Mouse (Mus musculus) MEL (cell line): ENCODE data around the gene Cga. TPM values are rescaled to one million over a fixed set of nuclear protein-coding genes. Genes with fewer than 3 reads are reported as not detected.

ENCODE experiments used
- DNase-seq: peaks from one replicate; pipeline ENCODE4 v3.0.0; 2011; ENCODE audit warnings: low read depth, low spot score
- H3K27ac ChIP-seq: 2 replicates; pipeline ENCODE4 v1.5.1; 2012; ENCODE audit warnings: low read depth, mild to moderate bottlenecking, control low read depth, low read length, moderate library complexity; ENCODE audit not compliant: control insufficient read depth
- H3K27me3 ChIP-seq, 2 experiments: fragments of 150-350 bp in 1 of 2; sonication (generic) in 1 of 2; 2 replicates each; pipeline ENCODE4 v1.6.1; 2012; ENCODE audit warnings: low read length in 2 of 2, mild to moderate bottlenecking in 2 of 2, improper control_type of control experiment in 1 of 2, moderate library complexity in 1 of 2; ENCODE audit not compliant: insufficient read depth in 2 of 2, control insufficient read depth in 1 of 2
- H3K36me3 ChIP-seq, 2 experiments: 2 replicates each; pipeline ENCODE4 v1.6.1; 2012 to 2014; ENCODE audit warnings: low read length in 2 of 2, improper control_type of control experiment in 1 of 2, inconsistent platforms in 1 of 2, mild to moderate bottlenecking in 1 of 2; ENCODE audit not compliant: insufficient read depth in 2 of 2, control insufficient read depth in 1 of 2
- H3K4me1 ChIP-seq, 2 experiments: fragments of 150-350 bp in 1 of 2; sonication (generic) in 1 of 2; 2 replicates each; pipeline ENCODE4 v1.6.1; 2012; ENCODE audit warnings: low read length in 2 of 2, improper control_type of control experiment in 1 of 2, mild to moderate bottlenecking in 1 of 2; ENCODE audit not compliant: insufficient read depth in 2 of 2, control insufficient read depth in 1 of 2
- H3K4me3 ChIP-seq, 2 experiments: fragments of 150-350 bp in 1 of 2; sonication (generic) in 1 of 2; 2 replicates each; pipeline ENCODE4 v1.5.1; 2012; ENCODE audit warnings: low read depth in 2 of 2, low read length in 2 of 2, mild to moderate bottlenecking in 2 of 2, moderate library complexity in 2 of 2, control low read depth in 1 of 2, improper control_type of control experiment in 1 of 2; ENCODE audit not compliant: control insufficient read depth in 1 of 2, insufficient read depth in 1 of 2
- H3K79me2 ChIP-seq: 2 replicates; pipeline ENCODE4 v1.6.1; 2012; ENCODE audit warnings: mild to moderate bottlenecking, low read length, moderate library complexity; ENCODE audit not compliant: control insufficient read depth, poor library complexity, insufficient read depth
- H3K9ac ChIP-seq: 2 replicates; pipeline ENCODE4 v1.6.1; 2012; ENCODE audit warnings: low read depth, mild to moderate bottlenecking, control low read depth, low read length, moderate library complexity; ENCODE audit not compliant: control insufficient read depth, poor library complexity, severe bottlenecking
- H3K9me3 ChIP-seq: fragments of 150-350 bp; sonication (generic); replicated peaks from 2 replicates; pipeline ENCODE4 v1.6.1; 2012; ENCODE audit warnings: mild to moderate bottlenecking, low read length, improper control_type of control experiment, moderate library complexity; ENCODE audit not compliant: insufficient read depth
- BHLHE40 ChIP-seq: IDR thresholded peaks from 2 replicates; pipeline ENCODE4 v1.6.1; 2012; ENCODE audit warnings: low read depth, mild to moderate bottlenecking, inconsistent platforms, low read length, improper control_type of control experiment, borderline replicate concordance
- CHD2 ChIP-seq: IDR thresholded peaks from 2 replicates; pipeline ENCODE4 v1.6.1; 2011; ENCODE audit warnings: low read length, improper control_type of control experiment
- E2F4 ChIP-seq: IDR thresholded peaks from 2 replicates; pipeline ENCODE4 v1.6.1; 2011; ENCODE audit warnings: low read depth, low read length, improper control_type of control experiment, borderline replicate concordance
- ELF1 ChIP-seq: IDR thresholded peaks from 2 replicates; pipeline ENCODE4 v1.6.1; 2014; ENCODE audit warnings: low read depth, mild to moderate bottlenecking, inconsistent platforms, low read length, improper control_type of control experiment, moderate library complexity
- EP300 ChIP-seq, 2 experiments: IDR thresholded peaks; 2 replicates each; pipeline ENCODE4 v1.6.1; 2011; ENCODE audit warnings: improper control_type of control experiment in 2 of 2, low read length in 2 of 2, low read depth in 1 of 2, mild to moderate bottlenecking in 1 of 2
- GATA1 ChIP-seq: IDR thresholded peaks from 2 replicates; pipeline ENCODE4 v1.6.1; 2011; ENCODE audit warnings: low read depth, low read length, improper control_type of control experiment
- HCFC1 ChIP-seq: IDR thresholded peaks from 2 replicates; pipeline ENCODE4 v1.6.1; 2012; ENCODE audit warnings: low read depth, mild to moderate bottlenecking, inconsistent platforms, low read length, improper control_type of control experiment, moderate library complexity
- KAT2A ChIP-seq: conservative IDR thresholded peaks from 2 replicates; pipeline ENCODE4 v1.6.1; 2012; ENCODE audit warnings: low read depth, low read length, improper control_type of control experiment, inconsistent platforms
- MAFK ChIP-seq: IDR thresholded peaks from 2 replicates; pipeline ENCODE4 v1.6.1; 2011; ENCODE audit warnings: low read depth, mild to moderate bottlenecking, low read length, improper control_type of control experiment, borderline replicate concordance
- MAX ChIP-seq: IDR thresholded peaks from 2 replicates; pipeline ENCODE4 v1.6.1; 2011; ENCODE audit warnings: low read length, improper control_type of control experiment
- MEF2A ChIP-seq: IDR thresholded peaks from 2 replicates; pipeline ENCODE4 v1.6.1; 2014; ENCODE audit warnings: low read depth, mild to moderate bottlenecking, inconsistent platforms, low read length, improper control_type of control experiment; ENCODE audit not compliant: poor library complexity, insufficient replicate concordance, severe bottlenecking; ENCODE audit errors: extremely low read depth
- MXI1 ChIP-seq: IDR thresholded peaks from 2 replicates; pipeline ENCODE4 v1.6.1; 2011; ENCODE audit warnings: mild to moderate bottlenecking, low read depth, low read length, improper control_type of control experiment
- MYB ChIP-seq: IDR thresholded peaks from 2 replicates; pipeline ENCODE4 v1.6.1; 2011; ENCODE audit warnings: mild to moderate bottlenecking, low read depth, low read length, improper control_type of control experiment
- MYC ChIP-seq: IDR thresholded peaks from 2 replicates; pipeline ENCODE4 v1.6.1; 2011; ENCODE audit warnings: low read depth, mild to moderate bottlenecking, low read length, improper control_type of control experiment, moderate library complexity
- NELFE ChIP-seq: IDR thresholded peaks from 2 replicates; pipeline ENCODE4 v1.6.1; 2011; ENCODE audit warnings: low read depth, low read length, improper control_type of control experiment
- NRF1 ChIP-seq: IDR thresholded peaks from 2 replicates; pipeline ENCODE4 v1.6.1; 2014; ENCODE audit warnings: low read depth, mild to moderate bottlenecking, inconsistent platforms, low read length, improper control_type of control experiment, moderate library complexity; ENCODE audit not compliant: poor library complexity, insufficient read depth, severe bottlenecking
- POLR2A ChIP-seq, 2 experiments: IDR thresholded peaks; 2 replicates each; pipeline ENCODE4 v1.6.1; 2011 to 2012; ENCODE audit warnings: low read length in 2 of 2, mild to moderate bottlenecking in 2 of 2, control low read depth in 1 of 2, improper control_type of control experiment in 1 of 2, low read depth in 1 of 2, moderate library complexity in 1 of 2; ENCODE audit not compliant: control insufficient read depth in 1 of 2, insufficient read depth in 1 of 2, poor library complexity in 1 of 2
- POLR2AphosphoS2 ChIP-seq: IDR thresholded peaks from 2 replicates; pipeline ENCODE4 v1.6.1; 2011; ENCODE audit warnings: low read length, improper control_type of control experiment
- RAD21 ChIP-seq: IDR thresholded peaks from 2 replicates; pipeline ENCODE4 v1.6.1; 2011; ENCODE audit warnings: mild to moderate bottlenecking, low read depth, low read length, improper control_type of control experiment
- TBP ChIP-seq: IDR thresholded peaks from 2 replicates; pipeline ENCODE4 v1.8.0; 2011; ENCODE audit warnings: low read depth, low read length, improper control_type of control experiment
- TCF12 ChIP-seq: IDR thresholded peaks from 2 replicates; pipeline ENCODE4 v1.6.1; 2014; ENCODE audit warnings: low read depth, mild to moderate bottlenecking, inconsistent platforms, low read length, improper control_type of control experiment, moderate library complexity
- UBTF ChIP-seq: IDR thresholded peaks from 2 replicates; pipeline ENCODE4 v1.6.1; 2012; ENCODE audit warnings: low read depth, mild to moderate bottlenecking, inconsistent platforms, low read length, improper control_type of control experiment, moderate library complexity, borderline replicate concordance; ENCODE audit not compliant: insufficient read depth
- USF1 ChIP-seq: IDR thresholded peaks from 2 replicates; pipeline ENCODE4 v1.6.1; 2014; ENCODE audit warnings: low read depth, mild to moderate bottlenecking, inconsistent platforms, low read length, improper control_type of control experiment, moderate library complexity
- ZC3H11A ChIP-seq: IDR thresholded peaks from 2 replicates; pipeline ENCODE4 v1.6.1; 2012; ENCODE audit warnings: low read depth, mild to moderate bottlenecking, inconsistent platforms, low read length, improper control_type of control experiment
- ZKSCAN1 ChIP-seq: IDR thresholded peaks from 2 replicates; pipeline ENCODE4 v1.6.1; 2012; ENCODE audit warnings: low read depth, mild to moderate bottlenecking, inconsistent platforms, low read length, improper control_type of control experiment, moderate library complexity
- ZNF384 ChIP-seq: IDR thresholded peaks from 2 replicates; pipeline ENCODE4 v1.6.1; 2012; ENCODE audit warnings: low read depth, mild to moderate bottlenecking, inconsistent platforms, low read length, improper control_type of control experiment
- polyA plus RNA-seq, 2 experiments: library from polyadenylated mRNA; stranded (reverse) in 1 of 2; unstranded in 1 of 2; fragments of >175 nt in 1 of 2; fragments of >200 nt in 1 of 2; gene quantifications; 2 replicates each; pipeline versions ENCODE4 v1.2.1 to v1.2.4; 2012; ENCODE audit warnings: low replicate concordance in 2 of 2, low read depth in 1 of 2; ENCODE audit not compliant: insufficient read length in 2 of 2, insufficient read depth in 1 of 2, missing spikeins in 1 of 2
- total RNA-seq: library from RNA; depleted of rRNA; stranded (reverse); fragments of 300-350 nt; gene quantifications from 2 replicates; pipeline ENCODE4 v1.2.3, GENCODE M21; 2012

Gene Cga
- total and polyA plus RNA-seq, 3 experiments = not detected

GRCm38 (mm10) chr4:34905396-34905795 is 11.8 kb downstream of the Cga start (continued):
- TF ChIP-seq ELF1 = no peak

- H3K79me2 ChIP-seq = no peaks in the 10 kb centered on the region
- TF ChIP-seq POLR2AphosphoS2 = no peak
- TF ChIP-seq EP300 (IDR thresholded peaks at IDR 0.05; ENCODE audit: low read depth in 1 of 2, low read length in 2 of 2) = no peak
- no peak for TF ChIP-seq RAD21
- no peak for TF ChIP-seq HCFC1
- no peak for TF ChIP-seq MYB
- TF ChIP-seq MEF2A = no peak
- no peak for TF ChIP-seq NELFE
- TF ChIP-seq KAT2A = no peak
- no peak for TF ChIP-seq BHLHE40
- no peak for TF ChIP-seq MAFK
- no peak for TF ChIP-seq GATA1
- no peak for TF ChIP-seq ZNF384
- TF ChIP-seq TBP = no peak
- TF ChIP-seq ZC3H11A = no peak
- no peak for TF ChIP-seq UBTF
- TF ChIP-seq, all 39 proteins: peak for 0
- DNase-seq = no peak
- H3K9ac ChIP-seq = no peak overlapping the region
- H3K4me3 ChIP-seq = no peak overlapping the region
- no peaks in the 10 kb centered on the region for H3K36me3 ChIP-seq
- H3K4me1 ChIP-seq = no peaks in the 10 kb centered on the region
- no peak overlapping the region for H3K27ac ChIP-seq
- peaks cover 0 to 2% of the 10 kb centered on the region in 2 experiments; a peak in 3 of 4 replicates for H3K27me3 ChIP-seq
- no peaks in the 10 kb centered on the region for H3K9me3 ChIP-seq
These were observed 12.6 kb downstream of the Cga start for GRCm38 (mm10) chr4:34906151-34906550.

DNA sequence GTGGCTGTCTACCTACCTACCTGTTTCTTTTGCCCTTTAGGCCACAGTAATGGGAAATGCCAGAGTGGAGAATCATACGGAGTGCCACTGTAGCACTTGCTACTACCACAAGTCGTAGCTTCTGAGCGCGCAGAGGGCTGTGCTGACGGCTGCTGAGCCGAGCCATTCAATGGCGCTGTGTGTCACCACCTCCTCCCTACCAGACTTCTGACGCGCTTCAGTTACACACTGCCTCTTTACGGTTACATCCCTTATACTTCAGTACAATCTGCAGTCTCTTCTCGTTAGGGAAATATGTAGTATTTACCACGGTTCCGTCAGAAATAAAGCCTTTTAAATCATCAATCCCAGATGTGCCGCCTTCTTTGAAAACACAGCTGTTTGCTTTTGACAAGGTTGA is 13.4 kb downstream of the Cga start:
- Histone ChIP-seq H3K9ac (no peak overlapping the region), H3K79me2 (no peaks in the 10 kb centered on the region), H3K27ac (no peak overlapping the region), H3K9me3 (no peaks in the 10 kb centered on the region), H3K36me3 (no peaks in the 10 kb centered on the region), H3K27me3 (peaks cover 0 to 3% of the 10 kb centered on the region in 2 experiments; a peak in 3 of 4 replicates), H3K4me3 (no peak overlapping the region), H3K4me1 (no peaks in the 10 kb centered on the region)
- TF ChIP-seq MYC = no peak
- no peak for TF ChIP-seq ZKSCAN1
- no peak for TF ChIP-seq POLR2AphosphoS2
- TF ChIP-seq TBP = no peak
- no peak for TF ChIP-seq MAX
- TF ChIP-seq ZC3H11A = no peak
- no peak for TF ChIP-seq UBTF
- TF ChIP-seq TCF12 = no peak
- no peak for TF ChIP-seq POLR2A (IDR thresholded peaks at IDR 0.05; ENCODE audit: control insufficient read depth in 1 of 2, insufficient read depth in 1 of 2, low read depth in 1 of 2, low read length in 2 of 2, poor library complexity in 1 of 2)
- no peak for TF ChIP-seq MXI1
- no peak for TF ChIP-seq BHLHE40
- TF ChIP-seq E2F4 = no peak
- no peak for TF ChIP-seq USF1
- TF ChIP-seq CHD2 = no peak
- TF ChIP-seq EP300 (IDR thresholded peaks at IDR 0.05; ENCODE audit: low read depth in 1 of 2, low read length in 2 of 2) = no peak
- TF ChIP-seq NRF1 = no peak
- TF ChIP-seq HCFC1 = no peak
- no peak for TF ChIP-seq MYB
- no peak for DNase-seq
